Mouse (Mus musculus) mature B cell (primary cell): ENCODE results near the gene Nckap5l.
"Not testable (repeated sequence)": the region's sequence is repeated elsewhere in the genome, so short reads cannot be mapped to it uniquely, and the experiment has no call there.

ENCODE experiments used
- in situ Hi-C: fragments of 300-500 bp; cut with MboI; formaldehyde crosslinking; loops from 2 replicates; pipeline ENCODE4 v1.14.3; 2019

Gene Nckap5l

GRCm38 (mm10) chr15:99469736-99470135 is 12.2 kb upstream of the Nckap5l start:
- in situ Hi-C loops = no loop called here

DNA sequence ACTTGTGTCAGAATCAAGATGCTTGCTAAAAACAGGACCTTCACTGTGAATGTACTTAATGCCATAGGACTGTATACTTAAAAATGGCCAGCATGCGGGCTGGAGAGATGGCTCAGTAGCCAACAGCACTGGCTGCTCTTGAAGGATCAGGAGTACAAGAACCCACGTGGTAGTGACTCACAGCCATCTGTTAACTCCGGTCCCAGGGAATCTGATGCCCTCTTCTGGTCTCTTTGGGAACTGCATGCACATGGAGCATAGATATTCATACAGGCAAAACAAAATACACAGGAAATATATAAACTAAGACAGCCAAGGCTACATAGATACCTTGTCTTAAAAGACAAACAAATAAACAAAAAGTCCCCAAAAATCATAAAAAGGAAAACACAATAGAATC is 11.5 kb upstream of the Nckap5l start:
- in situ Hi-C loops = no loop called here

- in situ Hi-C loops = no loop called here
These were observed 5.6 kb upstream of the Nckap5l start for GRCm38 (mm10) chr15:99463194-99463593.

DNA sequence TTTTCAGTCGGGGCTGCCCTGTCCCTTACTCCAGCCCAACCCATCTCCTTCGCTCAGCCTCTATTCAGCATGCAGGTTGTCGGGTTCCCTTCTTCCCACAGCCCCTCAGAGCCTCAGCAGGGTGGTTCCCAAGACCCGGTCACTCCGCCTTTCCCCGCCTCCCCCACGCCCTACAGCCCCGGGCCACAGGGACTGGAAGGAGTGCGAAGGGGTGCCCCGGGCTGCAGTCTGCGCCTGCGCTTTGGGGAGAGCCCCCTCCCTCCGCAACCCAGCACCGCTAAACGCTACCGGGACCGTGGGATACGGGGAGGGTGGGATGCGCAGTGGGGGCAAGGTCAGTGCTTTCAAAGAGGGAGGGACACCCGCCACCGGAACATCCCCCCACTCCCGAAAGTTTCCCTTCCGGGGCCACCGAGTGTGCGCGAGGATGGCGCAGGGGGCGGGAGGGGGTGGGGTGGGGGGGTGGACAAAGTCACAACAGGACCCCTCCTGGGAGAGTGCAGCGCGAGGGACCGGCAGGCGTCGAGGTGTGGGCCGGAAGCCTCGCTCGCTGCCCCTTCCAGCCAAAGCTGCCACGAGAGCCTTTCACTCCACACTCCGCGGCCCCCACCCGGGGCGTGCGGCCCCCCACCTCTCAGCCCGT is 464 bp downstream of the Nckap5l start:
- in situ Hi-C loops = no loop called here

GRCm38 (mm10) chr15:99456338-99456962 is 1.1 kb downstream of the Nckap5l start:
- in situ Hi-C loops = no loop called here

DNA sequence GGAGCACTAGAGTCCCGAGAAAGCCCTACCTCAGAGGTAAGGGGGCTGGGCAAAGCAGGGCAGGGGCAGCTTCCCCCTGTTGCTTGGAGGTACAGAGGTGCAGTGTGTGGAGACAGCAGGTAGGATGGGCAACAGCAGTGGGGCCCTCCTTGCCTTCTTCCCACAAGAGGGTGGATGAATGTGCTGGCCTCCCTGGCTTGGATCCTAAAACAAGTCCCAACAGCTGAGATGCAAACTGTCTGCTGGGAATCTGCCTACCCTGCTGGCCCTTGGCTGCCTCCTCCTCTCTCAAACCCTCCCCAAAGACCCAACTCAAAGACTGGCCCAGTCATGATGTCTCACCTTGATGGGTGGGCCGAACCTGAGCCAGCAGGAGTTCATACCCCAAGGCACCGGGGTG is 2.1 kb downstream of the Nckap5l start:
- in situ Hi-C loops = no loop called here

GRCm38 (mm10) chr15:99454585-99455279 is 2.8 kb downstream of the Nckap5l start:
- in situ Hi-C loops = no loop called here

DNA sequence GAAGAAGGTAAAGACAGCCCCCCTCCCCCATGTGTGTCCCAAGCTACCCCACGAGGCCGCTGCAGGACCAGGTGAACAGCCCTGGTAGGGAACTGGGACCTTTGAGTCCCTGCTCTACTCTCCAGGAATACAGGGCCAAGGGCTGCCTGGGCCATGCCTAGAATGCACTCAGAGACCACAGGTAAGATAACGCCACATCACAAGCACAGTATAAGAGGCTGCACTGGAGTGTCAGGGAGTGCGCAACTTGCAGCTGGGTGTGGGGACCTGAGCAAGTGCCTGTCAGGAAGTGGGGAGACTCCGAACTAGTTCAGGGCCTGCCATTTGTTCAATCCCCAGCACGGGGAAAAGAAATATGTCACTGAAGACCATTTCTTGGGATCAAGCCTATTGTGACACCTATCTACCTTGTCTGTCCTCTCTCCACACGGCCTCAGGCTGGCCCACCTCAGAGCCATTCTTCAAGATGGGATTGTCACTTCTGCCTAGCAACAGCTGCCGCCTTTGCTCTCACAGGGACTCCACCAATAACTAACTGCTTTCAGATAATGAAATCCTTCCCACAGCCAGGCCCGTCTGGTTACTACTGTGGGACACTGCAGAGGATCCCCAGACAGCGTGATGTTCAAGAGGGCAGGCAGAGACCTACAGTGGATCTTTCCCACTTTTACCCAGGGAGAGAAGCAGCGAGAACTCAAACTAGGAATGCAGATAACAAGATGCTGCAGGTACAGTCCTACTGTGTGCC is 4.2 kb downstream of the Nckap5l start:
- in situ Hi-C loops = no loop called here

DNA sequence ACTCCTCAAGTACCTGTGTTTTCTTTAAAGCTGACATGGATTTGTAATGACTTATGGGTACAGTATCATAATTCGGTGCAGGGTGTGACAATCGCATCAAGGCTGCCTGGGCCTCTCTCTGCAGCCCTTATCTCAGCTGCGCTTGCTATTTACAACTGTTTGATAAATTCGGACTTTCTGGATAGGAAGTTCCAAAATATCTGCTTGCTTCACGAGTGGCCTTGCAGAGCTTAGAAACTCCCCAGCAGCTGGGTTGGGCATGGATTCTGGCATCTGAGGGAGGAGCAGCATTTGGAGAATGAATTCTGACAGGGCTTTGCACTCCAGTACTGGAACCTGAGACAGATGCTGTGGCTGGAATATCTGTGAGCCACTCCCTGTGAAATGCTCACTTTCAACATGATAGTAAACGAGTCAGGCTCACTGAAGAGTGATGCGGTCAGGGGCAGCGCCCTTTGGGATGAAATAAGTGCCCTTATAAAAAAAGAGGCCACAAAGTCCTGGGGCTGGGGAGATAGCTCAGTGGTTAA is 7.7 kb downstream of the Nckap5l start:
- in situ Hi-C loops = no loop called here

- in situ Hi-C loops = no loop called here
These were observed 8.3 kb downstream of the Nckap5l start for GRCm38 (mm10) chr15:99449131-99449750.

DNA sequence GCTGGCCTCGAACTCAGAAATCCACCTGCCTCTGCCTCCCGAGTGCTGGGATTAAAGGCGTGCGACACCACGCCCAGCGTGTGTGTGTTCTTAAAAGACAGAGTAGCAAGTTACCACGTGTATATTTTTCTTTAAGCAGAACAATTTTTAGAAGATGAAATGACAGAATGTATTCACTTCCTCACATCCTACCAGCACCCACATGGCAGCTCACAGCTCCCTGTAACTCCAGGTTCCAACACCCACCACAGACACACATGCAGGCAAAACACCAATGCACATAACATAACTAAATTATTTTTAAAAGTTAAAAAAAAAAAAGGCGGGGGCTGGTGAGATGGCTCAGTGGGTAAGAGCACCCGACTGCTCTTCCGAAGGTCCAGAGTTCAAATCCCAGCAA is 11.4 kb downstream of the Nckap5l start:
- in situ Hi-C loops = not testable (repeated sequence)

DNA sequence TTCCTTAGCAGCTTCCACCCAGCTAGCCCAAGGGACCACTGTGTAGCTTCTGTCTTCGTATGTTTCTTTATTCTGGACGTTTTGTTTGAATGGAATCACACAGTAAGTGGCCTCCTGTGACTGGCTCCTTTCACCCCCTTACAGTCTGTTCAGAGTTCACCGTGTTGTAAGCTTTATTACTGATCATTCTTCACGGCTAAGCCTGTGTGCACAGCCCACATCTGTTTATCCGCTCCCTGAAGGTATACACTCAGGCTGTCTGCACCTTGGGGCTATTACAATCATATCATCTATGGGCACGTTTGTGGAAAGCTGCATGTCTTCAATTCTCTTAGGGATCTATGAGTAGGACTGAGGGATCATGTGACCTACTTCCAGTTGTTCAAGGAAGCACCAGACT is 12.0 kb downstream of the Nckap5l start:
- in situ Hi-C loops = no loop called here

DNA sequence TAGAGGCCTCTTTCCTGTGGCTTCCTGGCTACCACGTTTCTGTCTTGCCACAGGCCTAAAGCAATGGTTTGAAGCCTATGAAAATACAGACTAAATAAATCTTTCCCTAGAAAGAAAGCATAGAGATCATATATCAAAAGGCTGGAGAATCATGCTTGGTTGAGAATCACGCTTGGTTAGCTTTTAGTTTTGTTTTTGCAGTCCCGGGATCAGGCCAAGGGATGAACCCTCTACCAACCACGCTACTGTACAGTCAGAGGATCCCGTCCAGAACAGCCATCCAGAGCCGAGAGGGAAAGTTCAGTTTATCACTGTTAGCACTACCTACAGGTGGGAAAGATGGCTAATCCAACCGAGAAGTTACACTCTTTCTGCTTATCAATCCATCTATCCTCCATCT is 15.2 kb downstream of the Nckap5l start:
- in situ Hi-C loops = no loop called here

DNA sequence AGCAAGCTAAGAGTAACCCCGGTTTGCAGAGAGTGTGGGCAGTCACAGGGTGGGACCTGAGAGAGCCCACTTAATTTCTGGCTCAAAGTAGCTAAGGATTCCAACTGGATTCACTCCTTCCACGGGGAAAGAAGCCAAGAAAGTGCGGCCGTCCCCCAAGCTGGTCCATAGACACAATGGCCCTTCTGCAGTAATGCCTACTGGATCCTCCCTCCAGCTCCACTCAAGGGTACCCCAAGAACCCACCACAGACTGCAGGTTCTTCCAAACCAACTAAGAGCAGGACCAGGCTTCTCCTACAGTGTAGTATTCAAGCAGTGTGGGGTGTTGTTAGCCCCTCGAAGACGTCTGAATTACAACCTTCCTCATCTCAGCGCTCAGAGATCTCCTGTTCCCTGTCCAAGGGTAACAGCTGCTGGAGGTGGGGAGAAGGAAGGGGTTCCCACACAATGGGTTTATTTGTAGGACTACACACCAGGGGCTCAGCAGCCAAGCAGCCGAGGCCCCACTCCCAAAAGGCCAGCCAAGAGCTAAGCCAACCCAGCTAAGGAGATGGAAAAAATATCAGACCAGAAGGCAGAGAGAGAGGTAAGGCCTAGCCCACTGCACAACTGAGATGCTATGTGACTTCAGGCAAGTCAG is 16.6 kb downstream of the Nckap5l start:
- in situ Hi-C loops = no loop called here

- in situ Hi-C loops = no loop called here
These were observed 17.3 kb downstream of the Nckap5l start for GRCm38 (mm10) chr15:99440112-99440815.

DNA sequence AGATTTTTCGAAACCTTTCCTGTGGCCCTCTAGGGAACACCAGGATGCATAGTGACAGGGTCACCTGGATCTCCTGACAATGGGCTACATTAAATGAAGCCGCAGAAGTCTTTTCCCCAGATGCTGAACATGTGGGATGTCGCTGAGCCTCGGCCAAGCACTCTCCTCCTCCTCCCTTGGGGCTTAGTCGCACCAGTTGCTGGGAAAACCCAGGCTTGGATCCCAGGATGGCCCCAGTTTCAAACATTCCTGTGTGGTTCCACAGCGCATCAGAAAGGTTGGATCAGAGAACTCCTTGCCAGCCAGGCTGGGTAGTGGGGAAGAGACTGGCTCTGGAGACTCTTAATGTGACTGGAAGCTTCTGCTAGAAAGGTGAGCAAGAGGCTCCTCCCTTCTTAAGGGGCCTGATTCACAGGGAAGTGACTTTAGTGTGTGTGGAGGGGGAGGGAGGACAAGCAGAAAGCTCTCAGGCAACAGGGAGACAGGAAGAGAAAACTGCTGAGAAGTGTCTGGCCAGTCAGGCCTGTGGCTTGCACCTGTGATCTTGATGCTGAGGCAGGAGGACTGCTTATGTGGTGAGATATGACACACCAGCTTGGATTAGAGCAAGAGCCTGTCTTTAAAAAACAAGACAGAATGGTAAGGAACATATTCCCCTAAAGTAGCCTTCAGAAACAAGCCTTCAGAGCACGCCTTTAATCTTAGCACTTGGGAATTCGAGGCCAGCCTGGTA is 18.4 kb downstream of the Nckap5l start:
- in situ Hi-C loops = no loop called here

- in situ Hi-C loops = no loop called here
These were observed 23.6 kb downstream of the Nckap5l start for GRCm38 (mm10) chr15:99433913-99434312.

DNA sequence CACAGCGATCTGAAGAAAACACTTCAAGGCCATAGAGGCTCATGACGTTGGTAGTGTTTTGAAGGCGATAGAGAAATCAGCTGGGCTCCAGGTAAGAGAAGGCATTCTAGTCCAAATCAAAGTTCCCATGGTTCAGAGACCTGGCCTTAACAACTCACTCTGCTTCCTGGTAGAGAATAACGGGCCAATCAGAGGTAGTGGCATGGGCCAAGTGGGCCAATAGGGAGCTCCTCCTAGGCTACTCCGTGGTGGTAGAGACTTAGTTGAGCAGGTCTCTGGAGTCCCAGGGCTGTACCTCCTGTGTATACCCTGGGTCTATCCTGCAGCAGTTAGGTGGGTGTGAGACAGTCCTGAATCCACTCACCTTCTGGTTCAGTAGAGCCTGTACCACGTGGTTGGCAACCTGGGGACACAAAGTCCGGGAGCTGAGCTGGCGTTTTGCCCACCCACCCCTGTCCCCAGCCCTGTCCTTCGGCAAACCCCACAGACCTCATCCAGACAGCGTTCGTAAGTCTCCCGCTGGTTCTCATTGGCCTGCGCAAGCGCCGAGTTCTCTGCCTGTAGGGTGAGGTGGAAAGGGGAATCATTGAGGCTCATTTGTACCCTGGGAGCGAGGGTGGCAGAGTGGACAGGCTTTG is 24.3 kb downstream of the Nckap5l start:
- in situ Hi-C loops = no loop called here

DNA sequence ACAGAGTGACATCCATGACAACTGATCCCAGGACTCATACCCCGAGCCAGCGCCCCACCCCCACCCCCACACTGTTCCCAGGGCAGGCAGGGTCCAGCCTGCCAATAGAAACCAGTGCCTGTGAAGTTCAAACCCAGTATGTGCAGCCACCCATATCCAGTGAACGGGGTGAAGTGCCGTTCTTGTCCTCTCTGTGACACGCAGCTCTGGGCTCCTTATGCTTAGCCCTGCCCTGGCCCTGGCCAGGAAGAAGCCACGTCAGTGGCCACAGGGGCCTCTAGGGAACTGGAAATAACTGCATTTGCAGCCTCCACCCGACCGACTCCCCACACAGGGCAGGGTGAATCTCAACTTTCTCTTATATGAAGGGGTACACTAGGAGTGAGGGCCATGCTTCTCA is 25.6 kb downstream of the Nckap5l start:
- in situ Hi-C loops = no loop called here

DNA sequence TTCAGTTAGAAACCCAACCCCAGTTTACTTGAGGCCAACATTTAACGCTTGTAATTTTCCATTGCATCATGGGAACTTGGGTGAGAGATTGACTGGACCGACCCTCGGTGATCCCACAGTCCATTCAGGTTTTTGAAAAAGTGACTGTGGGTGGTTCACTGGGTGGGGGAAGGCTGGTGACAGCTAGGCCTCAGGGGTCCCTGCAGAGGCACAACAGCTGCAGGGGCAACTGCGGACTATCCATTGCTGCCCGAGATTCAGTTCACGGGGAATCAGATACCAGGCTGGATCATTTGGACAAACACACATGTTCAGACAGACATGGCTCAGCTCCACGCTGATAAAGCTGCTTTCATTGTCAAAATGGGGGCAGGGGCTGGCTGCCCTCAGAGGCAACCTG is 26.0 kb downstream of the Nckap5l start:
- in situ Hi-C loops = no loop called here
